Mouse (Mus musculus) liver, postnatal 0 days (tissue): ENCODE measurements around the gene Fgf15.

Experiments used
- CTCF ChIP-seq: sonication (generic); IDR thresholded peaks from 2 replicates; pipeline ENCODE4 v1.5.1; 2016; ENCODE audit warnings: antibody characterized with exemption, low read depth
- EP300 ChIP-seq: IDR thresholded peaks from 2 replicates; pipeline ENCODE4 v1.6.1; 2016; ENCODE audit warnings: antibody characterized with exemption, low read depth, mild to moderate bottlenecking

DNA sequence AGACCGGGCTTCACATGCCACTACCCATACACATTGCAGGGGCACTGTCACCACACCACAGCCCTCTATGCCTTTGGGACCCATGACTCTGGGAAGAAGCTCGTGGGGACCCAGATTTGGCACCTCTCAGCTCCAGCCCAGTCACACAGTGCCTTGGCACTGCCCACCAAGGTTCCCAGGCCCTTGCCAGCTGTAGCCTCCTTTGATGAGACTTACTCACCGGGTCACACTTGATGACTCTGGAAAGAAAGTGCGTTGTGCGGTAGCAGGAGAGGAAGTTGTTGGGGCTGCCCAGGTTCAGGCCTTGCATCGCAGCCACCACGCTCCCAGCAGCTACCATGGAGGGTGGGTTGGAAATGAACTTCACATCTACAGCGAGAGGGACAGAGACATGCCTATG is 37.5 kb downstream of the Fgf15 start:
- TF ChIP-seq CTCF (no peak), EP300 (no peak)
